Mouse (Mus musculus) liver, postnatal 0 days (tissue): ENCODE results near the gene Cep295.

Experiments
- CTCF ChIP-seq: sonication (generic); IDR thresholded peaks from 2 replicates; pipeline ENCODE4 v1.5.1; 2016; ENCODE audit warnings: antibody characterized with exemption, low read depth
- EP300 ChIP-seq: IDR thresholded peaks from 2 replicates; pipeline ENCODE4 v1.6.1; 2016; ENCODE audit warnings: antibody characterized with exemption, low read depth, mild to moderate bottlenecking

- TF ChIP-seq EP300 (no peak), CTCF (no peak)
These were observed 47.4 kb downstream of the Cep295 start for GRCm38 (mm10) chr9:15310179-15310578.
